Mouse (Mus musculus): ENCODE measurements around the gene 1700016D06Rik. TPM values are rescaled to one million over a fixed set of nuclear protein-coding genes. Genes with fewer than 3 reads are reported as not detected.

1700016D06Rik gene
- not detected in 2 replicates for polyA plus RNA-seq (2015; fragmentation: Nextera tagmentation; extraction: Ambion mirVana)

DNA sequence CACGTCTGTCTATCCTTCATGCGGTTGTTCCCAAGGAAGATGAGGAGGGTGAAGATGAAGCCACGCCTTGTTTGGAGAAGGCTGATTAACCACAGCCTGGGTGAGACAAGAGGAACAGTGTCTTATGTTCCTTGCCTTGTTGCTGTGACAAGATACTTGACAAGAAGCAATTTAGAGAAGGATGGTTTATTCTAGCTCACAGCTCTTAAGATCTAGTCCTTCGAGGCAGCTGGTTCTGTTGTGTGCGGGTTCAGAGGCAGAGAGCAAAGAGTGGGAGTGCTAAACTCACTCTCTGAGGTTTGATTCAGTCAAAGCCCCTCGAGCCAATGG, at the start of gene 1700016D06Rik:
TSS of gene 1700016D06Rik (minus strand) at position 31 of the 330 bp plus-strand sequence.
- peak within 1 kb of the TSS; percentile 65 for H3K4me2 ChIP-seq
- H3K9ac ChIP-seq, result peak within 1 kb of the TSS; percentile 67
- 58% methylated on average over 6 of the region's 6 CpGs for WGBS
- H3K27me3 ChIP-seq (replicated peaks), result peaks cover 6% of the 10 kb centered on the region
- H3K36me3 ChIP-seq, result no peaks in the 10 kb centered on the region
- H3K27ac ChIP-seq (replicated peaks), result 0 out of 2 replicates have a peak within 1 kb of the TSS, but pooled peaks have one; percentile 29
- H3K4me3 ChIP-seq, result peak within 1 kb of the TSS; percentile 36
- no peaks in the 10 kb centered on the region for H3K9me3 ChIP-seq
- H3K4me1 ChIP-seq, result peaks cover 22% of the 10 kb centered on the region
- no peak for ATAC-seq (ENCODE audit: extremely low read depth, insufficient number of reproducible peaks, low FRiP score, low TSS enrichment)

DNA sequence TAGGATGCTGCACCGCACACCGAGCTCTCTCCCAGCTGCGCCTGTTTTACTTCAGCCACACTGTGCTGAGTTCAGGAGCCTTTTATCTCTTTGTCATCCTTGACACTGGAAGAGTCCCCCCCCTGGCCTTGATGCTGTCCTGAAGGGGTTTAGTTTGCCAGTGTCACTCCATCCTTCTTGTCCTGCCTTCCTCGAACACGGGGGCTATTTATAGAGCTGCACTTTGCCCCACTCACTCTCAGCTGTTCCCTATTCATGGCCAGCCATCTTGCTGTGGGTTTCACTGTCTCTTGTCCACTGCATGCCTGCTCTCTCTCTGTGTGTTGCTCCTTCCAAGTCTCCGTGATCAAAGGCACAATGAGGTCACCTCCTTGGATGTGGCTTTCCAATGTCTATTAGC, 48.6 kb upstream of the 1700016D06Rik start:
- Histone ChIP-seq H3K4me1 (peaks cover 60% of the 10 kb centered on the region), H3K4me3 (no peak overlapping the region), H3K27ac (replicated peaks) (peak overlapping the region; percentile 84), H3K36me3 (no peaks in the 10 kb centered on the region), H3K27me3 (replicated peaks) (no peaks in the 10 kb centered on the region), H3K4me2 (peak overlapping the region; percentile 41), H3K9me3 (no peaks in the 10 kb centered on the region), H3K9ac (peak overlapping the region; percentile 44; the same call in 1 of the 2 replicates)
- 12% methylated on average over 6 of the region's 6 CpGs for WGBS
- ATAC-seq (ENCODE audit: extremely low read depth, insufficient number of reproducible peaks, low FRiP score, low TSS enrichment), result no peak

DNA sequence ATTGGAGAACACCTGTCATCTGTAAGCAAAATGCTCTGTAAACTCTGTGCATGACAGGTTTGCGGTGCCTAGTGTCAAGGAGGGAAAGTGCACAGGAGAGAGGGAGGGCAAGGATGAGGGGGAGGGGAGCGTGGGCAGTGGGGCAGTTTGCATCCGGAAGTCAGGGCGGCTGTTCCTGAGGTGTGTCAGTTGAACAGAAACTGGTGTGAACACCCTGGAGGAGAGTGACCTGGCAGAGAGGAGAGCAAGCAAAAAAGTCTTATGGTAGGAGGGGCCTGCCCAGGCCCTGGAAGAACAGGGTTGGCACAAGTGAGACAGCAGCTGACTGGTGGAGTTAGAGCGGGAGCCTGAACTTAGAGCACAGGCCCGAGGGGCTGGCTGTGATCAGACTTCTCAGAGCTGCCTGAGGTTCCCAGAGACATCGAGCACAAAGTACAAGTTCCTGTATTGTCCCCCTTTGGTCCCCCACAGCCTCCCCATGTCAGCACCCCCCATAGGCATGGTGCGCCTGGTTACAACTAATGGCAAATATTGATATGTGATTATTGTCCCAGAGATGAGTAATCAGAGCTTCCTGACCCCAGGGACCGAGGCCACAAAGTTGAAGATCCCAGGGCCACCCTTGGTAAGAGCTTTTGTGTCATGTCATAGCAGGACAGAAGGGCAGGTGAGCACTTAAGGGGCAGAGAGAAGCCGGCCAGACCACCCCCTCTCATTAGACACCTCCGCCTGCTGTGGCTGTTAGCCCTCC, 46.2 kb upstream of the 1700016D06Rik start:
- Histone ChIP-seq H3K36me3 (no peaks in the 10 kb centered on the region), H3K4me3 (no peak overlapping the region), H3K4me1 (peaks cover 64% of the 10 kb centered on the region), H3K9ac (peak overlapping the region; percentile 33; the same call in 1 of the 2 replicates), H3K9me3 (no peaks in the 10 kb centered on the region), H3K27ac (replicated peaks) (peak overlapping the region; percentile 88), H3K27me3 (replicated peaks) (no peaks in the 10 kb centered on the region), H3K4me2 (0 out of 2 replicates have a peak overlapping the region, but pooled peaks have one; percentile 6)
- no peak; the same call in 1 of the 2 replicates for ATAC-seq (ENCODE audit: extremely low read depth, insufficient number of reproducible peaks, low FRiP score, low TSS enrichment)
- WGBS, result 41% methylated on average over 11 of the region's 11 CpGs

DNA sequence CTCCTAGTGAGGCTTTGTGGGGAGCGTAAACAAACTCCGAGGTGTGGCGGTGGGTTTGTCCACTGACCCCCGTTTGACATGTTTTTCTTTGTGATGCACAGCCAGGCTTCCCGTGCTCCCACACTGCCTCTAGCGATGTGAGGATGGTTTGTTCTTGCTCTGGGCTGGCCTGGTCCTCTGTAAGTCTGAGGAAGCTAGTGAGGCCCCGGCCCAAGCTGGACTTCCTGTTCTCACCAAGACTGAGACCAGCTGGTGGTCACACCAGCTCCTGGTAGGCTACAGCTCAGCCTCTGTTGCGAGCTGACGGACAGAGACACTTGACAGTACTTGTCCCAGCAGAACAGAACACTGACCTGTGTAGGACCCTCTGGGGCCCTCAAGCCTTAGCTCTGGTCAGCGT, 42.7 kb upstream of the 1700016D06Rik start:
- Histone ChIP-seq H3K36me3 (peaks cover 15% of the 10 kb centered on the region), H3K4me1 (peaks cover 53% of the 10 kb centered on the region), H3K9ac (no peak overlapping the region), H3K4me3 (no peak overlapping the region), H3K27me3 (replicated peaks) (no peaks in the 10 kb centered on the region), H3K4me2 (no peak overlapping the region), H3K9me3 (no peaks in the 10 kb centered on the region), H3K27ac (replicated peaks) (no peak overlapping the region)
- WGBS, result 55% methylated on average over 10 of the region's 10 CpGs
- ATAC-seq (ENCODE audit: extremely low read depth, insufficient number of reproducible peaks, low FRiP score, low TSS enrichment), result no peak

DNA sequence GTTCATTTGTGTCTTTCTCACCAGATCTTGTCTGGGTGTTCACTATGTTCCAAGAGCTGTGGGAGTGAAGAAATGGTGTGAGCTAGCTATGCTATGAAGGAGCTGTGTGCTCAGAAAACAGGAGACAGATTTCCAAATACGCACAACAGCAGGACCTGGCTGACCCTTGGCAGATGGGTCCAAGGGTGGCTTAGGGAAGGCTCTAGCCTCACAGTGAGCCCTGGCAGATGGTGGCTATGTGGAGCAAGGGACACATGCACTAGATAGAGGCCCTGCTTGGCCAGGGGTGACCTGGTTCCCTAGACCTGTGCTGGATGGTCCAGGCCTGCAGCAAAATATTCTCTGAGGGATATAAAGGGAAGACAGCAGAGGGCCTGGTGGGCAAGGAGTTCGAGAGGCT, 40.0 kb upstream of the 1700016D06Rik start:
- Histone ChIP-seq H3K4me2 (no peak overlapping the region), H3K4me1 (peaks cover 29% of the 10 kb centered on the region), H3K9ac (no peak overlapping the region), H3K27me3 (replicated peaks) (no peaks in the 10 kb centered on the region), H3K9me3 (no peaks in the 10 kb centered on the region), H3K27ac (replicated peaks) (no peak overlapping the region), H3K36me3 (peaks cover 22% of the 10 kb centered on the region), H3K4me3 (no peak overlapping the region)
- no peak for ATAC-seq (ENCODE audit: extremely low read depth, insufficient number of reproducible peaks, low FRiP score, low TSS enrichment)
- WGBS, result 81% methylated on average over 2 of the region's 2 CpGs

DNA sequence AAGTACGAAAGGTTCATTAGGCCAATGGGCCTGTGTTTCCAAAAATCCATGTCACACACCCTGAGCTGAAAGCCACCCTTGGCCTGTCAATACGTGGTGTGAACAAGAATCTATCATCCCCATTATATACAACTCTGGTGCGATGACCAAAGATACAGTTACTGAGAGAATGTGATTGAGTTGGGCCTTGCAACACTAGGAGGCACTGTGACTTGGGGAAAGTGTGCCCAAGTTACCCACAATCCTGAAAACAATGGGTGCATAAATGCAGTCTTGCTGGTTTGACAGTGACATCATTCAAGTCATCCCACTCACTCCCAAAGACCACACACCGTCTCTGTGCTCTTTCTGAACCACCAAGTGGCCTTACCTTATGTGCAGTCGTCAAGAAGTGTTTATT, 38.2 kb upstream of the 1700016D06Rik start:
- Histone ChIP-seq H3K4me3 (no peak overlapping the region), H3K4me1 (peaks cover 25% of the 10 kb centered on the region), H3K9me3 (no peaks in the 10 kb centered on the region), H3K4me2 (no peak overlapping the region), H3K27me3 (replicated peaks) (0 out of 2 replicates have a peak, but pooled peaks cover under 1% of the 10 kb centered on the region), H3K9ac (no peak overlapping the region), H3K36me3 (peaks cover 22% of the 10 kb centered on the region), H3K27ac (replicated peaks) (no peak overlapping the region)
- ATAC-seq (ENCODE audit: extremely low read depth, insufficient number of reproducible peaks, low FRiP score, low TSS enrichment), result no peak
- WGBS, result 84% methylated on average over 5 of the region's 5 CpGs

DNA sequence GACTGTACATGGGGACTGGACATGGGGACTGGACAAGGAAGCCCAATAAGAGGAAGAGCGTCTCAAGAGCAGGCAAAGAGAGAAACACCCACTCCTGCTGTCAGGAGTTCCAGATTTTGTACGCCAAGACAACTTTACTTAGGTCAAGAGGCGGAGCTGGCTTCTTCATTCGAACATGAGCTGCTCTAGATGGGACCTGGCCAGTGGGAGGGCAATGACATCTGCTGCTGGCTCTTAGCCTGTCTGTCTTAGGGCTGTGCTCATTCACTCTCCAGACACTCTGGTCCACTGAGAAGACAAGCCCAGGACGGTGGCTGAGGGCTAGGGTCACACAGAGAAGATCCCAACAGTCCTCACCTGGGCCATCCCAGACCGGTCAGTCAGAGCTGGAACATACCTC, 36.2 kb upstream of the 1700016D06Rik start:
- no peak for ATAC-seq (ENCODE audit: extremely low read depth, insufficient number of reproducible peaks, low FRiP score, low TSS enrichment)
- WGBS, result 68% methylated on average over 6 of the region's 6 CpGs

DNA sequence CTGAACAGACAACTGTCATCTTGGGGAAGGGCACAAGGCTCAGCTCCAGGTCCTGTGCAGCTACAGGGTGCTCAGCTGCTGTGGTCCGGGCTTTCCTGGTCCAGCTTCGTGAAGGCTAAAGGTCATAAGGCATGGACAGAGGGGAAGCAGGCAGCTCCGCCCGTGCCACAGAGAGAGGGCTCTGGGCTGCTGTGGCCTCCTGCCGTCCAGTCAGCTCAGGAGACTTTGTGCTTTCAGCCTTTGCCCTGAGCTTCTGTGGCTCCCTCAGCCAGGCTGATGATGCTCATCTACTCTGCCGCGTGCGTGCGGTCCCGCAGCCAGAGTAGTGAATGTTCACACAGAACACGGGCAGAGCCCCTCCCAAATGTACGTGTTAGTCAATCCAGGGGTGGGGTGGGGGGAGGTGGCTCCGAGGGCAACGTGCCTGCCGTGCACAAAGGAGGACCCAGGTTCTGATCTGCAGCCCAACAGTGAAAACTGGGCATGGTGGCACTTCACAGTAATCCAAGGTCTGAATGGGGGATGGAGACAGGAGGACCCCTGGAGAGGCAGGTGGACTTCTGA, 34.9 kb upstream of the 1700016D06Rik start:
- Histone ChIP-seq H3K4me3 (no peak overlapping the region), H3K9ac (no peak overlapping the region), H3K27me3 (replicated peaks) (peaks cover 8% of the 10 kb centered on the region; the same call in 1 of the 2 replicates), H3K9me3 (no peaks in the 10 kb centered on the region), H3K4me2 (no peak overlapping the region), H3K4me1 (peaks cover 2% of the 10 kb centered on the region), H3K27ac (replicated peaks) (no peak overlapping the region), H3K36me3 (peaks cover 25% of the 10 kb centered on the region)
- no peak for ATAC-seq (ENCODE audit: extremely low read depth, insufficient number of reproducible peaks, low FRiP score, low TSS enrichment)
- WGBS, result 80% methylated on average over 15 of the region's 15 CpGs

More for the DNA sequence above, 36.2 kb upstream of the 1700016D06Rik start:
- H3K4me1 ChIP-seq, result peaks cover 10% of the 10 kb centered on the region
- no peaks in the 10 kb centered on the region for H3K9me3 ChIP-seq
- no peak overlapping the region for H3K9ac ChIP-seq
- no peak overlapping the region for H3K4me2 ChIP-seq
- H3K36me3 ChIP-seq, result peaks cover 27% of the 10 kb centered on the region
- H3K27me3 ChIP-seq (replicated peaks), result 0 out of 2 replicates have a peak, but pooled peaks cover 3% of the 10 kb centered on the region
- H3K27ac ChIP-seq (replicated peaks), result no peak overlapping the region
- H3K4me3 ChIP-seq, result no peak overlapping the region

DNA sequence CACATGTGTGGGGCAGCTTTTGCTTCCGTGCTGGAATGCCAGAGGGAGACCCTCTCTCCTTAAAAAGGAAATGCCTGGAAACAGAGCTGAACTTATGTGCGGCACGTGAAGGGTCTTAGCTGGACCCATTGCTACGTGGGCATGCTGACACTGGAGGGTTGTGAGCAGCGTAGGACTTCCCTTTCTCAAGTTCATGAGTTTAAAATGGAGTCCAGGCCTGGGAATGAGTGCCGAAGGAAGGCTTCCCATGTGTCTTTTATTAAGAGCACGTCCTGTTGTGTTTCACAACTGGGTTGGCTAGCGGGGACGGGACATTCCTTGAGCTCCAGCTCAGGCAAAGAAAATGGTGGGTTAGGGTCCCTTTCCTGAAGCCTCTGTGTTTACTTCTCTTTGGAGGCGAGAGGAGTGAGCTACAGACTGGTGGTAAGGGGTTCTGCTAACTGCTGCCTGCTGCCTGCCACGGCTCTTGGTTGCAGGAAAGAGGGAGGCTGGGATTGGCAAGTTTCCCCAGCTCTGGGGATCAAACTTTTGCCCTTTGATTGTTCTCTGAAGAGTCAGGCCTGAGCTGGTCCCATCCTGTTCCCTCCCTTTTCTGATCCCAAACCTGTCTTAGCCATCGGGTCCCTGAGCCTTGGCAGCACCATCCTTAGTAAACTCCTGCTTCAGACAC, 29.5 kb upstream of the 1700016D06Rik start:
- H3K4me2 ChIP-seq, result peak overlapping the region; percentile 86
- peaks cover 36% of the 10 kb centered on the region for H3K4me1 ChIP-seq
- 55% methylated on average over 12 of the region's 12 CpGs for WGBS
- H3K9me3 ChIP-seq, result no peaks in the 10 kb centered on the region
- H3K27me3 ChIP-seq (replicated peaks), result peaks cover 49% of the 10 kb centered on the region
- no peak for ATAC-seq (ENCODE audit: extremely low read depth, insufficient number of reproducible peaks, low FRiP score, low TSS enrichment)
- H3K4me3 ChIP-seq, result peak overlapping the region; percentile 2; the same call in 1 of the 2 replicates
- H3K9ac ChIP-seq, result peak overlapping the region; percentile 24
- H3K27ac ChIP-seq (replicated peaks), result 0 out of 2 replicates have a peak overlapping the region, but pooled peaks have one; percentile 16
- H3K36me3 ChIP-seq, result peaks cover 5% of the 10 kb centered on the region; the same call in 1 of the 2 replicates

DNA sequence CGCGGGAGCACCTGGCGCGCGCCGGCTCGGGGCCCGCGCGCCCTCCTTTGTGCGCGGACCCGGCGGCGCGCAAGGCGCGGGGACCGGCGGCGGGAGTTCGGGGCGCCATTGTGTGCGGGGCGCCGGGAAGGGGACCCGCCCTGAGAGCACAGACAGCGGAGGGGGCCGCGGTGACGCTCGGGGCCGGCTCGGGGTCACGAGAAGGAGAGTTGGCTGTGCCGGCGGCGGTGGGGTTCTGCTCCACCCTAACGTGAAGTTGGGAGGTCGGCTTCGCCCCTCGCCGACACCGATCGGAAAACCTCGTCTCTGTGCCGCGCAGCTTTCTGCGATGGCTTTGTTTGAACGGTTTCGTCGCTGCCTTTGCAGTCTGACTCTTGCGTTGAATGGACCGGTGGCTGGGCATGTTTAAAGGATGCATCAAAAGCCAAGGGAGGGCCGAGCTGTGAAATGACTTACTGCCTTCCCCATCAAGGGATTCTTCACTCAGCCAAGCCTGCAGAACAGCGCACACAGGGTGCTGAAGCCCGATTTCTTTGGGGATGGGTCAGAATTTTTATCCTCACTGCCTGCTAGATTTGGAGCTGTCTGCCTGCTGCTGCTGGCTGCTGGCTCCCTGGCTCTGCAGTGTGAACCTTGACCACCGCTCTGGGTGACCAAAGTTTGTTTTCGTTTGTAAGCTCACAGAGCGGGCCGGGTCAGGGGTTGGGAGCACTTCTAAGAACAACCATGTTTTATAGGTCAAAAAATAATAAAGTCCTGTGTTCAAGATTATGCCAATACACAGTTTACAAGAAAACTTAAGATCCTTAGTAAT, 27.8 kb upstream of the 1700016D06Rik start:
- H3K27ac ChIP-seq (replicated peaks), result peak overlapping the region; percentile 94
- peaks cover 36% of the 10 kb centered on the region for H3K4me1 ChIP-seq
- ATAC-seq (ENCODE audit: extremely low read depth, insufficient number of reproducible peaks, low FRiP score, low TSS enrichment), result no peak
- peak overlapping the region; percentile 93 for H3K9ac ChIP-seq
- under 1% methylated on average over 46 of the region's 61 CpGs for WGBS
- peak overlapping the region; percentile 75 for H3K4me3 ChIP-seq
- peaks cover 60% of the 10 kb centered on the region for H3K27me3 ChIP-seq (replicated peaks)
- no peaks in the 10 kb centered on the region for H3K9me3 ChIP-seq
- H3K4me2 ChIP-seq, result peak overlapping the region; percentile 86
- H3K36me3 ChIP-seq, result peaks cover under 1% of the 10 kb centered on the region; the same call in 1 of the 2 replicates
